In the genomic region with DNA sequence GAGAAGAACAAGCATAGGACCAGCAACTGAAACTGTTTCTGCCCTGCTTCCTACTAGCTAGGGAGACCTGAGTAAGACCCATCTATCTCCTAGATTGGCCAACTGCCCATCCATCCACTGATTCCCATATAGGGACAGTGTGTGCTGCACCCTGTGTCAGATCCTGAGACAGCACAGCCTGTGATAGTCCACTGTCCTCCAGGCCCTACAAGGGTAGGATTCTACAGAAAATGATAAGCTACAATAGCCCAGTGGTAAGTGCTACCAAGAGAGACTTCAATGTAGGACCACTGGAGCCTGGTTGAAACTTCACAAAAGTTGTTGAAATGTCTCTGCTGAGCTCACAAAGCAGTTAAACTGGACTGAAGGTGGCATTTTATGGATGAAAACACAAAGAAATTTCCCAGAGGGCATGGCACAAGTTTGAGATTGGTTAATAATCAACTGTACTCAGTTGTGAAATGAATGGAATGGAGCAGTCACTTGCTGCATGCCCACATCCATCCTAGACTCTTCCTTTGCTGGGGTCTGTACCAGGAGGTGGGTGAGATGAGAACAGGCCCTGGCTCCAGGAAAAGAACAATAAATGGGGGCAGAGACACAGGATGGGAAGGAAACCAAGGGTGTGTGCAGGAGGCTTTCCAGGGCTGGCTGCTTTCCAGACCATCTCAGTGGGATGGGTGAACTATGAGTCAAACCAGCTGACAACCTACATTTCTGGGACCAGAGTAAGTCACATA, we compare ENCODE assay signal across 10 mouse cellular contexts. TPM values are rescaled to one million over a fixed set of nuclear protein-coding genes. Genes with fewer than 3 reads are reported as not detected.
DNase-seq lines count a peak whose midpoint lies in the region; ATAC-seq lines count a peak whose summit lies in the region.
"Had no signal": no experiment of that assay in that cellular context is flagged by ENCODE, and none has a peak within 500 bp of the region (broad histone marks: within the 10 kb centered on the region; RNA-seq: fewer than 3 reads in every experiment).

No protein-coding gene starts in this region.

- H3K4me3 ChIP-seq in heart, embryonic 16.5 days (ENCODE audit: low read length), result no peak overlapping the region
- H3K4me3 ChIP-seq: midbrain, embryonic 12.5 days had no signal

- ATAC-seq in heart, embryonic 16.5 days (replicated peaks; ENCODE audit: extremely low read depth, insufficient read depth, low FRiP score), result no peak
- ATAC-seq: hindbrain, postnatal 0 days had no signal

- H3K36me3 ChIP-seq in heart, embryonic 16.5 days (ENCODE audit: control insufficient read depth, insufficient read depth), result peaks cover 13% of the 10 kb centered on the region
- H3K36me3 ChIP-seq: midbrain, embryonic 12.5 days had no signal

- H3K27ac ChIP-seq in heart, embryonic 16.5 days (ENCODE audit: low read length), result peak overlapping the region; percentile 62
- H3K27ac ChIP-seq: hindbrain, postnatal 0 days; midbrain, embryonic 12.5 days had no signal

- no peak overlapping the region for H3K9ac ChIP-seq in heart, embryonic 16.5 days (ENCODE audit: low read length)
- H3K9ac ChIP-seq: midbrain, embryonic 12.5 days had no signal

- peak; percentile 43 to 68 for DNase-seq in layer of hippocampus, adult 18-20 months (ENCODE audit: low spot score in 2 of 2)
- no peak for DNase-seq in layer of hippocampus, adult 11-12 months (ENCODE audit: low spot score)
- DNase-seq in Muller cell, postnatal 12 days (ENCODE audit: inconsistent ontology term), result peak; percentile 79
- DNase-seq in kidney, postnatal 36 days, result peak; percentile 82 to 86
- no peak for DNase-seq in ovary, postnatal 10 days (ENCODE audit: low spot score)
- no peak for DNase-seq in frontal cortex, postnatal 25 days (ENCODE audit: low spot score in 2 of 2)
- DNase-seq in natural killer cell, adult 2 months (ENCODE audit: low spot score in 2 of 2), result no peak

- H3K4me1 ChIP-seq in heart, embryonic 16.5 days (ENCODE audit: control insufficient read depth, insufficient read depth, low read length), result peaks cover 28% of the 10 kb centered on the region

- H3K4me2 ChIP-seq in heart, embryonic 16.5 days (ENCODE audit: low read depth, low read length), result no peak overlapping the region
- H3K4me2 ChIP-seq: midbrain, embryonic 12.5 days had no signal

- H3K27me3 ChIP-seq in heart, embryonic 16.5 days (ENCODE audit: control insufficient read depth, insufficient read depth, low read length), result no peaks in the 10 kb centered on the region
- H3K27me3 ChIP-seq: midbrain, embryonic 12.5 days had no signal

- peaks cover 14% of the 10 kb centered on the region for H3K9me3 ChIP-seq in heart, embryonic 16.5 days (replicated peaks; ENCODE audit: control insufficient read depth, low read length)

RNA-seq across cellular contexts. Expression of a gene that starts 15.4 kb away (rescaled TPM):
- total RNA-seq in layer of hippocampus, adult 18-20 months (2021), result 1 to 10 TPM; 3.3 to 4.6 TPM
- 15.5 and 16.1 TPM in 2 replicates for polyA plus RNA-seq in heart, embryonic 16.5 days (2015; fragmentation: Nextera tagmentation; extraction: Ambion mirVana)

Comparison
In these comparisons a context has a peak if more than half of its experiments do, and no peak if none do; other contexts are left out.
1. DNase-seq: peak in layer of hippocampus, adult 18-20 months (2 of 2), Muller cell, postnatal 12 days (single experiment) and kidney, postnatal 36 days (2 of 2); none in layer of hippocampus, adult 11-12 months (single experiment), ovary, postnatal 10 days (single experiment), frontal cortex, postnatal 25 days (0 of 2) and natural killer cell, adult 2 months (0 of 2).